Mouse (Mus musculus): ENCODE measurements at regions not wholly inside any gene's neighbourhood (a gene's known extent, or its start where the extent isn't known, plus 50 kb on each side); places are given as distances from the start of the nearest gene placed in this dataset.

DNA sequence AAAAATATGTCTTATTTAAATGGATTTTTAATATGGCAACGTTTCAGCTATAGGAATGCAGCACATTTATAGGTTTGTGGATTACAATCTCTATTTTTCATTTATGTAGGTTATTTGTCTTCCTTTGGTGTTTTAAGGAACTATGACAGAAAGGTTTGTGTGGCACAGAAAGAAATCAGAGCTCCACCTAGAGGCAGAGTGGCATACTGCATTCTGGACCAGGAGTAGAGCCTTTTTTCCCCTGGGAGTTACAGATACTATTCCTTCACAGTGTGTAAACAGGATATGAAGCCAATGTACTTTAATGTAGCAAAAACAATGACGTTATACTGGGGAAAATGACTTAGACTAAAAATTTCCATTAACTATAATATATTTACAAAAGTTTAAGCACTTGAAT is 94.9 kb upstream of the St8sia4 start:
- DNase-seq (ENCODE audit: low read depth, low spot score): peak; percentile 74

DNA sequence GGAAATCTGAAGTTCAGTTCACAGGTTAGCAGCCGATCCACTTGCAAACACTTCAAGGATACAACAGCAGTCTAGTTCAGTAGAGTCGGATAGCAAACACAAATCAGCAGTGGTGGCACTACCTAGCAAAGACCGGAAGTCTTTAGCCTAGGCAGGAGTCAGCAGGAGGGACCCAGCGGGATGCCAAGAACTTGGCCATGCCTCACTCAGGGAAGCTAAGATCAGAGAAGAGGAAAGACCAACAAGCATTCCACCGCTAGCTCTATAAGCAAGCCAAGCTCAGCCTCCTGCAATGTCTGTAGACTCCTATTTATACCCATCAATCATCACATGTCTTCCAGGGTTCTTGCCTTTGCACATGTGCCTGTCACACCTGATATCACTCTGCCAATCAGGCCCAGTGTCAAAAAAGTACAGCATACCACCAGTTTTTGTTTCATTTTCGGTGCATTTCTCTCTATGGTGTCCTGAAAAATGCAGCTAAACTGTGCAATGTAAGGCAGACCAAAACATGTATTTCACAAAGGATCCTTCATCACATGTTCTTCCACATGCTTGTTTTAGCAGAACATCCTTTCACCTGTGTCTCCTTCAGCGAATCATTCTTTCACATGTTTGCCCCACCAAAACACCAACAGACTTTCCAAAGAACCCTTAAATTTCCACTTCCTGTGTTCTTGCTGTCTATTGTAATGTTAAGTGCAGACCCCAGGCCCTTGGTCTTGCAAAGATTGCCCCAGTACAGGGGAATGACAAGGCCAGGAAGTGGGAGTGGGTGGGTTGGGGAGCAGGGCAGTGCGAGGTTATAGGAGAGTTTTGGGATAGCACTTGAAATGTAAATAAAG is 86.9 kb upstream of the St8sia4 start:
- DNase-seq (ENCODE audit: low read depth, low spot score): no peak

DNA sequence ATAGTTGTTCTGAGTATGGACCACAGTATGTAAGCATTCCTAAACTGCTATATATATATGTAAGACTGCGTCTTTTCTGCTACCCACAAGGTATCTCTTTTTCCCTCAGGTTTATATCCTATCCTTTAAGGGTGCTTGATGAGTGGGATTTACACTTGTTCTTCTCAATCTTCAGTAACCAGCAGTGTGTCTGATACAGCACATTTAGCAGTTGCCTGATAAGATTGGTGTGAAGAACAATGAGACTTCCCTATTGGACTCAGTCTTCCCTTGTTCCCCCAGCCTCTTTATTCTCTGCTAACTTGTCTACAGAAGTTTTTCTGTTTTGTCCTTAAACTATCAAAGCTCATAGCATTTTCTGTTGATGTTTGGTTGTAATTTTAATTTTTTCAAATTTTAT is 86.1 kb upstream of the St8sia4 start:
- DNase-seq (ENCODE audit: low read depth, low spot score): no peak

DNA sequence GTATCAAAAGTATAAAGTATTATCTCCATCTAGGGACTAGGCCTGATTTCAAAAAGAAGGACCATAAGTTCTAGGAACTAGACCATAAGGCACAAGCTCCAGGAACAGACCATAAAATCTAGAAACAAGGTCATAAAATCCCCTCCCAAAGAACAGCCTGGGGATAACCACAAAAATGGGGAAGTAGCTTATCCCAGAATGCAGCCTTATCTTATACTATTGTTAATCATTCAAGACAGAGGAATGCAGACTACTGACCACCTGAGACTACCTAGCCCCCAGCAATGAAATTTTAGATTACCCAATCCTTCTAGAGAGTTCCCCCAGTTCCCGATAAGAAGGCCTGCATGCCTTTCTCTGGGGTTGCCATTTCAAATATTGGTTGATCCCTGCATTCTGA is 81.6 kb upstream of the St8sia4 start:
- no peak for DNase-seq (ENCODE audit: low read depth, low spot score)

DNA sequence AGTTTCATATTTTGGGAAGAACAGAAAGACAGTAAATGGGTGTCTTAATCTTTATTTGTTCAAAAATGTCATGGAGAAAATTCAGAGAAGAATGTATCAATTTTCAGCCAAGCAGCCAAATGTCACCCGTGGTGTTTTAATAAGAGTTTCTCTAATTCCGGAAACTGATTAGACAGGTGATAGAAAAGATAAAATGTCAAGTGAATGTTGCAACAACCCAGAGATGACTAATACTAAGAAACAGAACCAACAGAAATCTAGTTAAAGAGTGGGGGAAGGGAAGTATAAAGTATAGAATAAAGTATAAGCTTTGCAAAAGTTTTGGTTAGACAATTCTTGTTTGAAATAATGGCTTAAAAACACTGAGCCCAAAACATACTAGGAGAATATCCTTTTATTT is 79.9 kb upstream of the St8sia4 start:
- DNase-seq (ENCODE audit: low read depth, low spot score): no peak

DNA sequence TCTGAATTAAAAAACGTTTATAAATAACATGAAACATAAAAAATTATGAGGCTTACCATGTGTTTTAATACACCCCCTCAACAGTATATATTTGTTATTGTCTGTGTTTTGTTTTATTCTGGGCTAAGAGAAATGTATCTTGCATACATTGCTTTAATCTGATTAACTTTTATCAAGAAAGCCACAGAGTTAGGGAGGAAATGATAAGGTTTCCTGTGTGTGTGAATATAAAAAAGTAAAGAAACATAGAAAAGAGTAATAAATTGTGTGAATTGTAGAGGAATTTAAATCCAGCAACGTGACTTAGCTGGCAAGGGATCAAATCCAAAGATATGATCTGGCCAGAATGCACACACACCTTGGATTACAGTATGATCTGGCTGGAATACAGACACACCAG is 77.1 kb upstream of the St8sia4 start:
- no peak for DNase-seq (ENCODE audit: low read depth, low spot score)

DNA sequence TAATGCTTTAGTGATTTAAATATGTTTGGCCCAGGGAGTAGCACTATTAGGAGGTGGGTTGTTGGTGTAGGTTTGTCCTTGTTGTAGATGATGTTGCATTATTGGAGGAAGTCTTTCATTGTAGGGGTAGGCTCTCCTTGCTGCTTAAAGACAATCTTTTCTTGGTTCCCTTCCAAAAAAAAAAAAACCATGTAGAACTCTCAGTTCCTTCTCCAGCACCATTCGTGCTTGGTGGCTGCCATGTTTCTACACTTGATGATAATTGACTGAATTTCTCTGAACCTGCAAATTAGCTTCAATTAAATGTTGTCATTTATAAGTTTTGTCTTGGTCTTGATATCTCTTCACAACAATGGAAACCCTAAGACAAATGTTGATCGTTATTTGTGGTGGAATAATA is 76.0 kb upstream of the St8sia4 start:
- DNase-seq (ENCODE audit: low read depth, low spot score): no peak

DNA sequence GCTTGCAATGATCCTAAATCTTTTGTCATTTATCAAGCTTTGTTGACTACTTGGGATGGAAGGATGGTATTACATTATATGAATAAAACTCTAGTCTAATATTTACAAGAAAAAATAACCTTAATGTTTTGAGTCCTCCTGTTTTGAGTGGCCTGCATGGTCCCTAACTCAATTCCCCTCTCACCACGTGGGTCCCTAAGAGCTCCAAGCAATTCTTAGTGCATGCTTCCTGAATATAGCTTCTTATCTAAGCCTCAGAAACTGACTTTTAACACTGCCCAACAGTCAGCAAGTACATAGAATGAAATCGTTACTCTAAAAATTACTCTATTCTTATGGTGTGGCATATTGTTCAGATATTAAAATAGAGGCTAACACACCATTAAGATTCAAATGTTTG is 52.1 kb upstream of the St8sia4 start:
- no peak for DNase-seq (ENCODE audit: low read depth, low spot score)

DNA sequence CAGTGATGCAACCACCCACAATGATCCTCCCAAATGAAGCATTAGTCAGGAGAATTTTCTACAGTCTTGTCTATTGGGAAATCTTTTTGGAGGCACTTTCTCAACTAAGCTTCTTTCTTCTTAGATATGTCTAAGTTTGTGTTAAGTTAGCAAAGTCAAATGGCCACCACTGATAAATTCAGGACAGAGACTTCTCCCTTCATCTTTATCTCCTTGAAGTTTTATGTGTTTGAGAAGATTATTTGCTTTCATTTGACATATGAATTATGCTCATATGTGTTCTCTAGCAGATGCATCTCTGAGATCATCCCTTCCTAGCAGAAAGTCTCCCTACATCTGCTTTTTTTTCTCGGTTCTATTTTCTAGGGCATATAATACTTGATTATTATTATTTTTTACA is 51.4 kb upstream of the St8sia4 start:
- DNase-seq (ENCODE audit: low read depth, low spot score): no peak
